Mouse (Mus musculus) hindbrain, postnatal 0 days (tissue): ENCODE results near the gene Nt5c2. TPM values are rescaled to one million over a fixed set of nuclear protein-coding genes. Genes with fewer than 3 reads are reported as not detected.

Experiments used
- ATAC-seq: fragments of 200-750 bp; cut with Nextera tagmentation; 2 replicates; pipeline ENCODE4 v1.8.0; 2017; ENCODE audit warnings: mild to moderate bottlenecking, moderate TSS enrichment, moderate library complexity
- DNase-seq: peaks from one replicate; pipeline ENCODE4 v3.0.0-alpha.2; 2015; ENCODE audit warnings: low spot score
- H3K27ac ChIP-seq: fragments of 300-500 bp; sonication (generic); 2 replicates; pipeline ENCODE4 v1.5.1; 2014; ENCODE audit warnings: mild to moderate bottlenecking
- H3K27me3 ChIP-seq: fragments of 300-500 bp; sonication (generic); 2 replicates; pipeline ENCODE4 v1.6.1; 2014; ENCODE audit warnings: low read length, mixed read lengths; ENCODE audit not compliant: insufficient read depth
- H3K36me3 ChIP-seq: fragments of 300-500 bp; sonication (generic); 2 replicates; pipeline ENCODE4 v1.6.1; 2014; ENCODE audit warnings: low read length, mixed read lengths; ENCODE audit not compliant: insufficient read depth
- H3K4me1 ChIP-seq: fragments of 300-500 bp; sonication (generic); 2 replicates; pipeline ENCODE4 v1.6.1; 2014; ENCODE audit warnings: antibody characterized with exemption, low read length, mixed read lengths; ENCODE audit not compliant: insufficient read depth
- H3K4me2 ChIP-seq: fragments of 300-500 bp; sonication (generic); 2 replicates; pipeline ENCODE4 v1.6.1; 2014; ENCODE audit warnings: low read depth, mild to moderate bottlenecking, low read length, moderate library complexity, mixed read lengths
- H3K4me3 ChIP-seq: fragments of 300-500 bp; sonication (generic); 2 replicates; pipeline ENCODE4 v1.5.1; 2014; ENCODE audit warnings: low read length
- H3K9ac ChIP-seq: fragments of 300-500 bp; sonication (generic); replicated peaks from 2 replicates; pipeline ENCODE4 v1.6.1; 2014; ENCODE audit warnings: mild to moderate bottlenecking, low read length, moderate library complexity, mixed read lengths
- H3K9me3 ChIP-seq: fragments of 300-500 bp; sonication (generic); 2 replicates; pipeline ENCODE4 v1.6.1; 2016; ENCODE audit warnings: low read length, mixed read lengths
- CTCF ChIP-seq: IDR thresholded peaks from 2 replicates; pipeline ENCODE4 v1.5.1; 2016; ENCODE audit warnings: antibody characterized with exemption, control low read depth, low read depth
- WGBS: fragments of 180-500 bp; shearing (Covaris S2); extraction: QIAGEN DNeasy Blood & Tissue Kit; methylation state at CpG from one replicate; pipeline ENCODE4 v1.1.7; 2014; 5-methylcytosine and 5-hydroxymethylcytosine counted together
- polyA plus RNA-seq: library from polyadenylated mRNA; unstranded; fragments of >200 nt; fragmentation: Nextera tagmentation; extraction: Ambion mirVana; gene quantifications from 2 replicates; pipeline ENCODE4 v1.2.1, GENCODE M21; 2015
- total RNA-seq: library from RNA; depleted of rRNA; stranded (reverse); fragments of >200 nt; gene quantifications from 2 replicates; pipeline ENCODE4 v1.2.3, GENCODE M21; 2014

Nt5c2 gene
- total and polyA plus RNA-seq, 2 experiments from 2014 or later, result 43.4 to 79.8 TPM

GRCm38 (mm10) chr19:47049061-47049460 lies 34.1 kb upstream of the Nt5c2 start:
- no peak overlapping the region for H3K4me3 ChIP-seq

GRCm38 (mm10) chr19:47047236-47047833 lies 32.4 kb upstream of the Nt5c2 start:
- no peak overlapping the region for H3K4me2 ChIP-seq
- DNase-seq (no peak), ATAC-seq (no peak)
- no peak for TF ChIP-seq CTCF
- H3K27ac ChIP-seq, result no peak overlapping the region
- no peaks in the 10 kb centered on the region for H3K9me3 ChIP-seq
- H3K4me1 ChIP-seq, result peaks cover 6% of the 10 kb centered on the region; the same call in 1 of the 2 replicates
- H3K9ac ChIP-seq, result no peak overlapping the region
- no peaks in the 10 kb centered on the region for H3K27me3 ChIP-seq
- H3K36me3 ChIP-seq, result peaks cover 4% of the 10 kb centered on the region; the same call in 1 of the 2 replicates
- H3K4me3 ChIP-seq, result no peak overlapping the region
- 91% methylated on average over 13 of the region's 13 CpGs for WGBS

More at GRCm38 (mm10) chr19:47049061-47049460, 34.1 kb upstream of the Nt5c2 start:
- WGBS, result 67% methylated on average over 4 of the region's 4 CpGs
- TF ChIP-seq CTCF, result no peak
- H3K36me3 ChIP-seq, result peaks cover 4% of the 10 kb centered on the region; the same call in 1 of the 2 replicates
- peaks cover 6% of the 10 kb centered on the region; the same call in 1 of the 2 replicates for H3K4me1 ChIP-seq
- H3K27ac ChIP-seq, result no peak overlapping the region
- H3K9ac ChIP-seq, result no peak overlapping the region
- no peaks in the 10 kb centered on the region for H3K9me3 ChIP-seq
- H3K27me3 ChIP-seq, result no peaks in the 10 kb centered on the region
- ATAC-seq (no peak), DNase-seq (no peak)
- H3K4me2 ChIP-seq, result peak overlapping the region; percentile 79; the same call in 1 of the 2 replicates

- no peak for DNase-seq
- no peak overlapping the region for H3K4me3 ChIP-seq
- no peak overlapping the region for H3K27ac ChIP-seq
- H3K36me3 ChIP-seq, result peaks cover 4% of the 10 kb centered on the region; the same call in 1 of the 2 replicates
- no peak for ATAC-seq
- peaks cover 6% of the 10 kb centered on the region; the same call in 1 of the 2 replicates for H3K4me1 ChIP-seq
- peak; percentile 45 for TF ChIP-seq CTCF
- H3K4me2 ChIP-seq, result no peak overlapping the region
- 95% methylated on average over 1 of the region's 1 CpGs for WGBS
- no peak overlapping the region for H3K9ac ChIP-seq
- H3K27me3 ChIP-seq, result no peaks in the 10 kb centered on the region
- H3K9me3 ChIP-seq, result no peaks in the 10 kb centered on the region
Observed at GRCm38 (mm10) chr19:47046343-47046742, 31.4 kb upstream of the Nt5c2 start.

GRCm38 (mm10) chr19:47043608-47044007 lies 28.7 kb upstream of the Nt5c2 start:
- TF ChIP-seq CTCF, result peak; percentile 55
- DNase-seq (peak; percentile 65), ATAC-seq (no peak)
- no peaks in the 10 kb centered on the region for H3K4me1 ChIP-seq
- no peak overlapping the region for H3K4me3 ChIP-seq
- no peaks in the 10 kb centered on the region for H3K27me3 ChIP-seq
- H3K4me2 ChIP-seq, result no peak overlapping the region
- no peak overlapping the region for H3K9ac ChIP-seq
- no peaks in the 10 kb centered on the region for H3K9me3 ChIP-seq
- no peak overlapping the region for H3K27ac ChIP-seq
- peaks cover 9% of the 10 kb centered on the region for H3K36me3 ChIP-seq
- WGBS, result 90% methylated on average over 3 of the region's 3 CpGs

GRCm38 (mm10) chr19:47040720-47041473 lies 25.9 kb upstream of the Nt5c2 start:
- no peak for TF ChIP-seq CTCF
- H3K9me3 ChIP-seq, result no peaks in the 10 kb centered on the region
- no peak for DNase-seq
- H3K27me3 ChIP-seq, result no peaks in the 10 kb centered on the region
- H3K4me3 ChIP-seq, result no peak overlapping the region
- no peaks in the 10 kb centered on the region for H3K4me1 ChIP-seq
- H3K4me2 ChIP-seq, result no peak overlapping the region
- 90% methylated on average over 3 of the region's 3 CpGs for WGBS
- H3K9ac ChIP-seq, result no peak overlapping the region
- no peak for ATAC-seq
- peaks cover 18% of the 10 kb centered on the region for H3K36me3 ChIP-seq
- H3K27ac ChIP-seq, result no peak overlapping the region

- no peaks in the 10 kb centered on the region for H3K4me1 ChIP-seq
- no peak overlapping the region for H3K9ac ChIP-seq
- H3K36me3 ChIP-seq, result peaks cover 37% of the 10 kb centered on the region
- H3K27me3 ChIP-seq, result no peaks in the 10 kb centered on the region
- no peak overlapping the region for H3K4me2 ChIP-seq
- no peaks in the 10 kb centered on the region for H3K9me3 ChIP-seq
- no peak for DNase-seq
- 75% methylated on average over 3 of the region's 3 CpGs for WGBS
- H3K27ac ChIP-seq, result no peak overlapping the region
- no peak for ATAC-seq
- no peak overlapping the region for H3K4me3 ChIP-seq
- TF ChIP-seq CTCF, result no peak
Observed at GRCm38 (mm10) chr19:47036596-47036995, 21.6 kb upstream of the Nt5c2 start.

GRCm38 (mm10) chr19:47034916-47035315 lies 20.0 kb upstream of the Nt5c2 start:
- Histone ChIP-seq H3K9me3 (no peaks in the 10 kb centered on the region), H3K4me2 (no peak overlapping the region), H3K36me3 (peaks cover 37% of the 10 kb centered on the region), H3K27ac (no peak overlapping the region), H3K4me1 (no peaks in the 10 kb centered on the region), H3K4me3 (no peak overlapping the region), H3K9ac (no peak overlapping the region), H3K27me3 (no peaks in the 10 kb centered on the region)
- 94% methylated on average over 4 of the region's 4 CpGs for WGBS
- no peak for DNase-seq
- no peak for ATAC-seq
- TF ChIP-seq CTCF, result no peak
